Mouse (Mus musculus) limb, embryonic 11.5 days (tissue): ENCODE results near the gene Tmed9. TPM values are rescaled to one million over a fixed set of nuclear protein-coding genes. Genes with fewer than 3 reads are reported as not detected.
"Not testable (repeated sequence)": the region's sequence is repeated elsewhere in the genome, so short reads cannot be mapped to it uniquely, and the experiment has no call there.

Source experiments
- ATAC-seq: fragments of 200-750 bp; cut with Nextera tagmentation; 2 replicates; pipeline ENCODE4 v1.8.0; 2017; ENCODE audit warnings: low read depth; ENCODE audit not compliant: insufficient number of reproducible peaks, low FRiP score, low TSS enrichment
- DNase-seq: peaks from one replicate; pipeline ENCODE4 v3.0.0-alpha.2; 2015; ENCODE audit warnings: low spot score
- H3K27ac ChIP-seq: fragments of 300-500 bp; sonication (generic); replicated peaks from 2 replicates; pipeline ENCODE4 v1.5.1; 2014; ENCODE audit warnings: low read depth, mild to moderate bottlenecking, low read length
- H3K27me3 ChIP-seq: fragments of 300-500 bp; sonication (generic); 2 replicates; pipeline ENCODE4 v1.6.1; 2014; ENCODE audit warnings: mild to moderate bottlenecking, low read length, mixed read lengths; ENCODE audit not compliant: control insufficient read depth, insufficient read depth
- H3K36me3 ChIP-seq: fragments of 300-500 bp; sonication (generic); 2 replicates; pipeline ENCODE4 v1.6.1; 2014; ENCODE audit warnings: mild to moderate bottlenecking, low read length, moderate library complexity, mixed read lengths; ENCODE audit not compliant: control insufficient read depth, insufficient read depth
- H3K4me1 ChIP-seq: fragments of 300-500 bp; sonication (generic); 2 replicates; pipeline ENCODE4 v1.6.1; 2014; ENCODE audit warnings: low read length, mixed read lengths; ENCODE audit not compliant: control insufficient read depth, insufficient read depth
- H3K4me2 ChIP-seq: fragments of 300-500 bp; sonication (generic); 2 replicates; pipeline ENCODE4 v1.6.1; 2014; ENCODE audit warnings: low read depth, mild to moderate bottlenecking, moderate library complexity; ENCODE audit not compliant: severe bottlenecking
- H3K4me3 ChIP-seq: fragments of 300-500 bp; sonication (generic); 2 replicates; pipeline ENCODE4 v1.5.1; 2014; ENCODE audit warnings: low read depth, low read length
- H3K9ac ChIP-seq: fragments of 300-500 bp; sonication (generic); 2 replicates; pipeline ENCODE4 v1.6.1; 2014; ENCODE audit warnings: mild to moderate bottlenecking, low read length
- H3K9me3 ChIP-seq: fragments of 300-500 bp; sonication (generic); 2 replicates; pipeline ENCODE4 v1.6.1; 2016; ENCODE audit warnings: low read length; ENCODE audit not compliant: control insufficient read depth
- WGBS: fragments of 180-500 bp; shearing (Covaris S2); extraction: QIAGEN DNeasy Blood & Tissue Kit; methylation state at CpG from one replicate; pipeline ENCODE4 v1.1.7; 2014; 5-methylcytosine and 5-hydroxymethylcytosine counted together
- polyA plus RNA-seq: library from polyadenylated mRNA; unstranded; fragments of >200 nt; fragmentation: Nextera tagmentation; extraction: Ambion mirVana; gene quantifications from 2 replicates; pipeline ENCODE4 v1.2.1, GENCODE M21; 2014

Gene Tmed9
- polyA plus RNA-seq, 1 experiment from 2014 or later: 60.9 TPM

GRCm38 (mm10) chr13:55606899-55607623 lies 33.5 kb downstream of the Tmed9 start:
- ATAC-seq (no peak), DNase-seq (no peak)
- no peak overlapping the region for H3K9ac ChIP-seq
- peaks cover 5% of the 10 kb centered on the region; the same call in 1 of the 2 replicates for H3K4me1 ChIP-seq
- no peak overlapping the region for H3K27ac ChIP-seq
- H3K9me3 ChIP-seq: no peaks in the 10 kb centered on the region
- no peak overlapping the region for H3K4me3 ChIP-seq
- H3K4me2 ChIP-seq: no peak overlapping the region
- H3K27me3 ChIP-seq: no peaks in the 10 kb centered on the region
- 79% methylated on average over 10 of the region's 10 CpGs for WGBS
- peaks cover 9% of the 10 kb centered on the region for H3K36me3 ChIP-seq

GRCm38 (mm10) chr13:55607624-55608006 lies 34.1 kb downstream of the Tmed9 start:
- 88% methylated on average over 2 of the region's 2 CpGs for WGBS
- DNase-seq (no peak), ATAC-seq (no peak)
- H3K4me1 ChIP-seq: peaks cover 5% of the 10 kb centered on the region; the same call in 1 of the 2 replicates
- H3K27ac ChIP-seq: no peak overlapping the region
- no peak overlapping the region for H3K4me2 ChIP-seq
- no peak overlapping the region for H3K9ac ChIP-seq
- no peaks in the 10 kb centered on the region for H3K27me3 ChIP-seq
- H3K9me3 ChIP-seq: no peaks in the 10 kb centered on the region
- peaks cover 9% of the 10 kb centered on the region for H3K36me3 ChIP-seq
- H3K4me3 ChIP-seq: no peak overlapping the region

GRCm38 (mm10) chr13:55611996-55612395 lies 38.5 kb downstream of the Tmed9 start:
- peaks cover 5% of the 10 kb centered on the region; the same call in 1 of the 2 replicates for H3K4me1 ChIP-seq
- WGBS: 35% methylated on average over 7 of the region's 7 CpGs
- H3K36me3 ChIP-seq: peaks cover 6% of the 10 kb centered on the region
- no peak overlapping the region for H3K4me2 ChIP-seq
- no peak overlapping the region for H3K4me3 ChIP-seq
- no peak for ATAC-seq
- no peak overlapping the region for H3K9ac ChIP-seq
- H3K27me3 ChIP-seq: no peaks in the 10 kb centered on the region
- peak; percentile 25 for DNase-seq
- no peak overlapping the region for H3K27ac ChIP-seq
- no peaks in the 10 kb centered on the region for H3K9me3 ChIP-seq

DNA sequence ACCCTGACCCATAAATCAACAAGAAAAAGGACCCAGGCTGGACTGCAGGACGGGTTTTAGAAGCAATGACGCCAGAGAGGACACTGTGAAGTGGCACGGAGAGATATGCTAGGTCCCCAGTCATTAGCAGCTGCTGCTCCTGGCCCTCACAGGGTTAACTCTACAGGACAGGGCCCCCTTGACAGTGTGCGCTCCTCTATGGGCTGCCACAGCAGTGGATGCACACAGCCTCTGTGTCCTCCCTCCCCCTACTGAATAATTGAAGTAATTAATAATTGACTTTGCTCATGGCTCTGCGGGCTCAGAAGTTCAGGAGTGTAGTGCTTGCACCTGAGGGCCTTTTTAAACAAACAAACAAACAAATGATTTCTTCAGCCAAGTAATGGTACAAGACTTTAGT lies 39.9 kb downstream of the Tmed9 start:
- Histone ChIP-seq H3K4me3 (no peak overlapping the region), H3K36me3 (peaks cover 6% of the 10 kb centered on the region), H3K9ac (no peak overlapping the region), H3K9me3 (no peaks in the 10 kb centered on the region), H3K27ac (no peak overlapping the region), H3K4me2 (no peak overlapping the region), H3K27me3 (no peaks in the 10 kb centered on the region), H3K4me1 (peaks cover 5% of the 10 kb centered on the region; the same call in 1 of the 2 replicates)
- WGBS: 51% methylated on average over 5 of the region's 5 CpGs
- DNase-seq (no peak), ATAC-seq (no peak)

DNA sequence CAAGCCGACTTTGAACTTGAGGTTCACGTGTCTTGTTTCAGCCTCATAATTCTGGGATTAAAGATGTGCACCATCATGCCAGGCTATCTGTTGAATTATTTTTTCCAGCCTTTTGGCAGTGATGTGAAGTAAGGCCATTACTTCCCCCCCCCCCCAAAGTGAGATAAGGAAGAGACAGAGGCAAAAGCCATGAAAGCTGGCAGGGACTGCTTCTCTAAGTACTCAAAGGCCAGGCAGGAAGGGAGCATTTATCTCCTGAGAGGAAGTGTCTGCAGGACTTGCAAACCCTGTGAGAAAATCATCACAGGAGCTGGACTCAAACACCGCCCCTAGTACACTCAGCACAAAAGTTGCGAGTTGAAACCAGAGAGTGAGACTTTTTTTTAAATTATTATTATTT lies 45.8 kb downstream of the Tmed9 start:
- ATAC-seq (no peak), DNase-seq (no peak)
- Histone ChIP-seq H3K9ac (no peak overlapping the region), H3K27ac (no peak overlapping the region), H3K4me1 (no peaks in the 10 kb centered on the region; the same call in 1 of the 2 replicates), H3K27me3 (no peaks in the 10 kb centered on the region), H3K4me2 (no peak overlapping the region), H3K9me3 (no peaks in the 10 kb centered on the region), H3K36me3 (no peaks in the 10 kb centered on the region), H3K4me3 (no peak overlapping the region)
- WGBS: 96% methylated on average over 4 of the region's 4 CpGs

DNA sequence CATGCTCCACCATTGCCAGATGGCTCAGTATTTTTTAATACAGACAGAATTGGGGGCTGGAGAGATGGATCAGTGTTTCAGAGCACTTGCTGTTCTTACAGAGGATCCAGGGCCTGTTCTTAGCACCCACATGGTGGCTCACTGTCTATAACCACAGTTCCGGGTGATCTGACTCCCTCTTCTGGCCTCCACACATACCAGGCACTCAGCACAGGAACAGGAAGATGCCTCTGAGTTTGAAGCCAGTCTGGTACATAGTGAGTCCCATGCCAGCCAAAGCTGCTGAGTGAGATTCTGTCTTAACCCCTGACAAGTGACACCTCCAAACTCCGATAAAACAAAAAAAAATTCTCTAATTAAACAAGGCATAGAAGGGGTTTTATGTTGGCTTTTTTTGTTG lies 46.7 kb downstream of the Tmed9 start:
- no peak overlapping the region for H3K4me2 ChIP-seq
- WGBS: 83% methylated on average over 2 of the region's 2 CpGs
- H3K4me1 ChIP-seq: no peaks in the 10 kb centered on the region; the same call in 1 of the 2 replicates
- H3K36me3 ChIP-seq: no peaks in the 10 kb centered on the region
- ATAC-seq (no peak), DNase-seq (no peak)
- H3K9me3 ChIP-seq: no peaks in the 10 kb centered on the region
- no peaks in the 10 kb centered on the region for H3K27me3 ChIP-seq
- H3K27ac ChIP-seq: no peak overlapping the region
- no peak overlapping the region for H3K9ac ChIP-seq
- H3K4me3 ChIP-seq: no peak overlapping the region

- peak overlapping the region; percentile 72 for H3K4me2 ChIP-seq
- not testable (repeated sequence) for H3K36me3 ChIP-seq, H3K27me3 ChIP-seq, H3K27ac ChIP-seq, ATAC-seq, DNase-seq, H3K9me3 ChIP-seq, H3K4me1 ChIP-seq
- peak overlapping the region; percentile 75 for H3K9ac ChIP-seq
- 24% methylated on average over 20 of the region's 20 CpGs for WGBS
- H3K4me3 ChIP-seq: peak overlapping the region; percentile 60
Measured at GRCm38 (mm10) chr13:55622156-55622648, 48.7 kb downstream of the Tmed9 start.

GRCm38 (mm10) chr13:55622649-55623541 lies 49.4 kb downstream of the Tmed9 start, which contains the start of gene Caml:
Gene Caml, plus strand, starts transcription at chr13:55623005.
- WGBS: under 1% methylated on average over 59 of the region's 59 CpGs
- Histone ChIP-seq H3K9me3 (no peaks in the 10 kb centered on the region), H3K4me3 (peak within 1 kb of the TSS; percentile 60), H3K4me1 (no peaks in the 10 kb centered on the region; the same call in 1 of the 2 replicates), H3K36me3 (no peaks in the 10 kb centered on the region), H3K9ac (peak within 1 kb of the TSS; percentile 75), H3K27ac (peak within 1 kb of the TSS; percentile 72), H3K27me3 (no peaks in the 10 kb centered on the region), H3K4me2 (peak within 1 kb of the TSS; percentile 72)
- DNase-seq (peak; percentile 89), ATAC-seq (peak; percentile 93)
